Mouse (Mus musculus) ES-E14 (cell line): ENCODE measurements around the gene Ehbp1.

Source experiments
- MAFK ChIP-seq: IDR thresholded peaks from 2 replicates; pipeline ENCODE4 v1.6.1; 2014; ENCODE audit warnings: mild to moderate bottlenecking, low read depth, low read length, inconsistent platforms; ENCODE audit not compliant: insufficient read depth
- ZC3H11A ChIP-seq: IDR thresholded peaks from 2 replicates; pipeline ENCODE4 v1.6.1; 2012; ENCODE audit warnings: low read depth, mild to moderate bottlenecking, inconsistent platforms, low read length, borderline replicate concordance

- no peak for TF ChIP-seq ZC3H11A
- TF ChIP-seq MAFK: no peak
Measured at GRCm38 (mm10) chr11:22174311-22174710, 167.8 kb downstream of the Ehbp1 start.
